Mouse (Mus musculus): ENCODE data around the gene Phyhd1.

The Phyhd1 gene

GRCm38 (mm10) chr2:30265767-30266253, at the start of gene Phyhd1:
Gene Phyhd1 (plus strand): TSS chr2:30266203.
- in situ Hi-C loops (cut with MboI; ENCODE audit: unreplicated experiment in 2 of 2) = loop anchor here in 1 of 2 experiments (5.0 kb wide), 1 partner anchor 74 kb away; no protein-coding TSS in a partner anchor

- in situ Hi-C loops (cut with MboI; ENCODE audit: unreplicated experiment in 2 of 2) = no loop called here
These were observed 49.7 kb upstream of the Phyhd1 start for GRCm38 (mm10) chr2:30216293-30216692.

GRCm38 (mm10) chr2:30235593-30235992, 30.4 kb upstream of the Phyhd1 start:
- in situ Hi-C loops (cut with MboI; ENCODE audit: unreplicated experiment in 2 of 2) = no loop called here

GRCm38 (mm10) chr2:30236426-30237198, 29.4 kb upstream of the Phyhd1 start:
- in situ Hi-C loops (cut with MboI; ENCODE audit: unreplicated experiment in 2 of 2) = no loop called here

- in situ Hi-C loops (cut with MboI; ENCODE audit: unreplicated experiment in 2 of 2) = no loop called here
These were observed 28.7 kb upstream of the Phyhd1 start, which contains the start of gene Lrrc8a for GRCm38 (mm10) chr2:30237199-30237880. Gene Lrrc8a (plus strand): TSS chr2:30237715.

GRCm38 (mm10) chr2:30237881-30238280, 28.1 kb upstream of the Phyhd1 start:
- in situ Hi-C loops (cut with MboI; ENCODE audit: unreplicated experiment in 2 of 2) = no loop called here

GRCm38 (mm10) chr2:30238906-30239465, 27.0 kb upstream of the Phyhd1 start:
- in situ Hi-C loops (cut with MboI; ENCODE audit: unreplicated experiment in 2 of 2) = no loop called here

- in situ Hi-C loops (cut with MboI; ENCODE audit: unreplicated experiment in 2 of 2) = no loop called here
These were observed 26.2 kb upstream of the Phyhd1 start for GRCm38 (mm10) chr2:30239777-30240176.

GRCm38 (mm10) chr2:30240267-30240666, 25.7 kb upstream of the Phyhd1 start, which contains the start of gene Gm28035:
Gene Gm28035 (plus strand): TSS chr2:30240567.
- in situ Hi-C loops (cut with MboI; ENCODE audit: unreplicated experiment in 2 of 2) = no loop called here

GRCm38 (mm10) chr2:30242509-30242908, 23.5 kb upstream of the Phyhd1 start:
- in situ Hi-C loops (cut with MboI; ENCODE audit: unreplicated experiment in 2 of 2) = no loop called here

GRCm38 (mm10) chr2:30243391-30243790, 22.6 kb upstream of the Phyhd1 start:
- in situ Hi-C loops (cut with MboI; ENCODE audit: unreplicated experiment in 2 of 2) = no loop called here

GRCm38 (mm10) chr2:30244595-30245178, 21.3 kb upstream of the Phyhd1 start:
- in situ Hi-C loops (cut with MboI; ENCODE audit: unreplicated experiment in 2 of 2) = no loop called here

GRCm38 (mm10) chr2:30247036-30247435, 19.0 kb upstream of the Phyhd1 start:
- in situ Hi-C loops (cut with MboI; ENCODE audit: unreplicated experiment in 2 of 2) = no loop called here

GRCm38 (mm10) chr2:30247681-30248080, 18.3 kb upstream of the Phyhd1 start:
- in situ Hi-C loops (cut with MboI; ENCODE audit: unreplicated experiment in 2 of 2) = no loop called here

- in situ Hi-C loops (cut with MboI; ENCODE audit: unreplicated experiment in 2 of 2) = no loop called here
These were observed 16.8 kb upstream of the Phyhd1 start for GRCm38 (mm10) chr2:30249182-30249581.

- in situ Hi-C loops (cut with MboI; ENCODE audit: unreplicated experiment in 2 of 2) = no loop called here
These were observed 15.6 kb upstream of the Phyhd1 start for GRCm38 (mm10) chr2:30250166-30251128.

GRCm38 (mm10) chr2:30251417-30252104, 14.4 kb upstream of the Phyhd1 start:
- in situ Hi-C loops (cut with MboI; ENCODE audit: unreplicated experiment in 2 of 2) = no loop called here

- in situ Hi-C loops (cut with MboI; ENCODE audit: unreplicated experiment in 2 of 2) = no loop called here
These were observed 13.5 kb upstream of the Phyhd1 start for GRCm38 (mm10) chr2:30252521-30252920.

- in situ Hi-C loops (cut with MboI; ENCODE audit: unreplicated experiment in 2 of 2) = no loop called here
These were observed 12.2 kb upstream of the Phyhd1 start for GRCm38 (mm10) chr2:30253809-30254208.
